Mouse (Mus musculus) frontal cortex, postnatal 25 days (tissue): ENCODE data around the gene Irf7.

Experiments
- DNase-seq, 2 experiments: peaks; one replicate each; pipeline ENCODE4 v3.0.0; 2022; ENCODE audit warnings: low spot score in 2 of 2

Gene Irf7

GRCm38 (mm10) chr7:141265739-141266561 lies at the start of gene Irf7:
Gene Irf7 (minus strand): TSS chr7:141266481.
- no peak for DNase-seq

GRCm38 (mm10) chr7:141315974-141316373 lies 49.7 kb upstream of the Irf7 start:
- no peak for DNase-seq

- DNase-seq, result no peak
These were observed 48.8 kb upstream of the Irf7 start for GRCm38 (mm10) chr7:141315076-141315475.

- no peak for DNase-seq
These were observed 48.1 kb upstream of the Irf7 start for GRCm38 (mm10) chr7:141314416-141314815.

- no peak for DNase-seq
These were observed 38.3 kb upstream of the Irf7 start for GRCm38 (mm10) chr7:141304537-141304936.

- DNase-seq, result no peak
These were observed 36.5 kb upstream of the Irf7 start for GRCm38 (mm10) chr7:141302702-141303268.

- no peak for DNase-seq
These were observed 35.1 kb upstream of the Irf7 start for GRCm38 (mm10) chr7:141301386-141301785.

- no peak for DNase-seq
These were observed 32.9 kb upstream of the Irf7 start for GRCm38 (mm10) chr7:141299175-141299574.

- no peak for DNase-seq
These were observed 31.8 kb upstream of the Irf7 start for GRCm38 (mm10) chr7:141297926-141298650.

GRCm38 (mm10) chr7:141294479-141294878 lies 28.2 kb upstream of the Irf7 start:
- DNase-seq, result no peak

- DNase-seq, result no peak
These were observed 27.7 kb upstream of the Irf7 start for GRCm38 (mm10) chr7:141293852-141294471.

GRCm38 (mm10) chr7:141292583-141293388 lies 26.5 kb upstream of the Irf7 start:
- DNase-seq, result no peak

- DNase-seq, result no peak
These were observed 25.8 kb upstream of the Irf7 start, which contains the start of gene Drd4 for GRCm38 (mm10) chr7:141291921-141292582. Gene Drd4 (plus strand): TSS chr7:141292006.

- no peak for DNase-seq
These were observed 21.8 kb upstream of the Irf7 start for GRCm38 (mm10) chr7:141288042-141288441.

- no peak for DNase-seq
These were observed 16.5 kb upstream of the Irf7 start for GRCm38 (mm10) chr7:141282756-141283155.

- DNase-seq, result no peak
These were observed 15.2 kb upstream of the Irf7 start for GRCm38 (mm10) chr7:141281442-141281841.

- no peak for DNase-seq
These were observed 12.7 kb upstream of the Irf7 start, which contains the start of gene Sct for GRCm38 (mm10) chr7:141278766-141279590. Gene Sct (minus strand): TSS chr7:141279133.

- DNase-seq, result no peak
These were observed 11.7 kb upstream of the Irf7 start for GRCm38 (mm10) chr7:141277701-141278678.

- no peak for DNase-seq
These were observed 10.3 kb upstream of the Irf7 start, which contains the start of gene Cdhr5 for GRCm38 (mm10) chr7:141276546-141276945. Gene Cdhr5 (minus strand): TSS chr7:141276786.
